Mouse (Mus musculus) limb, embryonic 11.5 days (tissue): ENCODE measurements at regions not wholly inside any gene's neighbourhood (a gene's known extent, or its start where the extent isn't known, plus 50 kb on each side); places are given as distances from the start of the nearest gene placed in this dataset.

Experiments
- ATAC-seq: fragments of 200-750 bp; cut with Nextera tagmentation; 2 replicates; pipeline ENCODE4 v1.8.0; 2017; ENCODE audit warnings: low read depth; ENCODE audit not compliant: insufficient number of reproducible peaks, low FRiP score, low TSS enrichment
- DNase-seq: peaks from one replicate; pipeline ENCODE4 v3.0.0-alpha.2; 2015; ENCODE audit warnings: low spot score
- H3K27ac ChIP-seq: fragments of 300-500 bp; sonication (generic); replicated peaks from 2 replicates; pipeline ENCODE4 v1.5.1; 2014; ENCODE audit warnings: low read depth, mild to moderate bottlenecking, low read length
- H3K27me3 ChIP-seq: fragments of 300-500 bp; sonication (generic); 2 replicates; pipeline ENCODE4 v1.6.1; 2014; ENCODE audit warnings: mild to moderate bottlenecking, low read length, mixed read lengths; ENCODE audit not compliant: control insufficient read depth, insufficient read depth
- H3K36me3 ChIP-seq: fragments of 300-500 bp; sonication (generic); 2 replicates; pipeline ENCODE4 v1.6.1; 2014; ENCODE audit warnings: mild to moderate bottlenecking, low read length, moderate library complexity, mixed read lengths; ENCODE audit not compliant: control insufficient read depth, insufficient read depth
- H3K4me1 ChIP-seq: fragments of 300-500 bp; sonication (generic); 2 replicates; pipeline ENCODE4 v1.6.1; 2014; ENCODE audit warnings: low read length, mixed read lengths; ENCODE audit not compliant: control insufficient read depth, insufficient read depth
- H3K4me2 ChIP-seq: fragments of 300-500 bp; sonication (generic); 2 replicates; pipeline ENCODE4 v1.6.1; 2014; ENCODE audit warnings: low read depth, mild to moderate bottlenecking, moderate library complexity; ENCODE audit not compliant: severe bottlenecking
- H3K4me3 ChIP-seq: fragments of 300-500 bp; sonication (generic); 2 replicates; pipeline ENCODE4 v1.5.1; 2014; ENCODE audit warnings: low read depth, low read length
- H3K9ac ChIP-seq: fragments of 300-500 bp; sonication (generic); 2 replicates; pipeline ENCODE4 v1.6.1; 2014; ENCODE audit warnings: mild to moderate bottlenecking, low read length
- H3K9me3 ChIP-seq: fragments of 300-500 bp; sonication (generic); 2 replicates; pipeline ENCODE4 v1.6.1; 2016; ENCODE audit warnings: low read length; ENCODE audit not compliant: control insufficient read depth
- WGBS: fragments of 180-500 bp; shearing (Covaris S2); extraction: QIAGEN DNeasy Blood & Tissue Kit; methylation state at CpG from one replicate; pipeline ENCODE4 v1.1.7; 2014; 5-methylcytosine and 5-hydroxymethylcytosine counted together

- ATAC-seq (no peak), DNase-seq (no peak)
- Histone ChIP-seq H3K9me3 (no peaks in the 10 kb centered on the region), H3K4me2 (no peak overlapping the region), H3K27me3 (no peaks in the 10 kb centered on the region), H3K4me3 (no peak overlapping the region), H3K27ac (no peak overlapping the region), H3K4me1 (no peaks in the 10 kb centered on the region), H3K9ac (no peak overlapping the region), H3K36me3 (no peaks in the 10 kb centered on the region)
- 91% methylated on average over 10 of the region's 10 CpGs for WGBS
Measured at GRCm38 (mm10) chr1:89273786-89274362, 180.7 kb upstream of the Agap1 start.

GRCm38 (mm10) chr1:89279382-89279781, 175.2 kb upstream of the Agap1 start:
- no peak for DNase-seq
- H3K27ac ChIP-seq, result no peak overlapping the region
- H3K9me3 ChIP-seq, result no peaks in the 10 kb centered on the region
- no peak overlapping the region for H3K9ac ChIP-seq
- H3K4me3 ChIP-seq, result no peak overlapping the region
- H3K27me3 ChIP-seq, result no peaks in the 10 kb centered on the region
- no peaks in the 10 kb centered on the region for H3K36me3 ChIP-seq
- H3K4me1 ChIP-seq, result no peaks in the 10 kb centered on the region
- ATAC-seq, result no peak
- H3K4me2 ChIP-seq, result no peak overlapping the region
- WGBS, result 76% methylated on average over 5 of the region's 5 CpGs

GRCm38 (mm10) chr1:89281107-89281655, 173.4 kb upstream of the Agap1 start:
- 74% methylated on average over 1 of the region's 1 CpGs for WGBS
- ATAC-seq, result no peak
- no peak for DNase-seq

GRCm38 (mm10) chr1:89285041-89285440, 169.6 kb upstream of the Agap1 start:
- no peak for DNase-seq
- H3K4me3 ChIP-seq, result no peak overlapping the region
- no peaks in the 10 kb centered on the region for H3K36me3 ChIP-seq
- no peak overlapping the region for H3K27ac ChIP-seq
- 87% methylated on average over 4 of the region's 4 CpGs for WGBS
- H3K9me3 ChIP-seq, result no peaks in the 10 kb centered on the region
- no peak overlapping the region for H3K4me2 ChIP-seq
- no peaks in the 10 kb centered on the region for H3K4me1 ChIP-seq
- no peaks in the 10 kb centered on the region for H3K27me3 ChIP-seq
- no peak overlapping the region for H3K9ac ChIP-seq
- no peak for ATAC-seq

More at GRCm38 (mm10) chr1:89281107-89281655, 173.4 kb upstream of the Agap1 start:
- Histone ChIP-seq H3K9ac (no peak overlapping the region), H3K9me3 (no peaks in the 10 kb centered on the region), H3K4me3 (no peak overlapping the region), H3K4me2 (no peak overlapping the region), H3K27me3 (no peaks in the 10 kb centered on the region), H3K4me1 (no peaks in the 10 kb centered on the region), H3K27ac (no peak overlapping the region), H3K36me3 (no peaks in the 10 kb centered on the region)

- H3K4me1 ChIP-seq, result no peaks in the 10 kb centered on the region
- no peak overlapping the region for H3K4me3 ChIP-seq
- H3K9ac ChIP-seq, result no peak overlapping the region
- no peaks in the 10 kb centered on the region for H3K9me3 ChIP-seq
- ATAC-seq, result no peak
- H3K4me2 ChIP-seq, result no peak overlapping the region
- no peak overlapping the region for H3K27ac ChIP-seq
- H3K36me3 ChIP-seq, result no peaks in the 10 kb centered on the region
- 89% methylated on average over 10 of the region's 10 CpGs for WGBS
- DNase-seq, result no peak
- H3K27me3 ChIP-seq, result no peaks in the 10 kb centered on the region
Measured at GRCm38 (mm10) chr1:89287136-89287795, 167.3 kb upstream of the Agap1 start.

- ATAC-seq (no peak), DNase-seq (no peak)
- no peaks in the 10 kb centered on the region for H3K27me3 ChIP-seq
- H3K9ac ChIP-seq, result no peak overlapping the region
- no peaks in the 10 kb centered on the region for H3K4me1 ChIP-seq
- no peaks in the 10 kb centered on the region for H3K9me3 ChIP-seq
- H3K36me3 ChIP-seq, result no peaks in the 10 kb centered on the region
- no peak overlapping the region for H3K4me3 ChIP-seq
- no peak overlapping the region for H3K4me2 ChIP-seq
- no peak overlapping the region for H3K27ac ChIP-seq
Measured at GRCm38 (mm10) chr1:89288001-89288400, 166.6 kb upstream of the Agap1 start.

- 80% methylated on average over 2 of the region's 2 CpGs for WGBS
- no peak overlapping the region for H3K4me2 ChIP-seq
- H3K4me1 ChIP-seq, result no peaks in the 10 kb centered on the region
- no peak overlapping the region for H3K27ac ChIP-seq
- no peak for DNase-seq
- no peak for ATAC-seq
- H3K9ac ChIP-seq, result no peak overlapping the region
- H3K4me3 ChIP-seq, result no peak overlapping the region
- H3K27me3 ChIP-seq, result no peaks in the 10 kb centered on the region
- H3K9me3 ChIP-seq, result no peaks in the 10 kb centered on the region
- H3K36me3 ChIP-seq, result no peaks in the 10 kb centered on the region
Measured at GRCm38 (mm10) chr1:89288921-89289320, 165.7 kb upstream of the Agap1 start.

GRCm38 (mm10) chr1:89296691-89297090, 157.9 kb upstream of the Agap1 start:
- Histone ChIP-seq H3K4me2 (no peak overlapping the region), H3K36me3 (no peaks in the 10 kb centered on the region), H3K9ac (no peak overlapping the region), H3K4me1 (no peaks in the 10 kb centered on the region), H3K9me3 (no peaks in the 10 kb centered on the region), H3K27ac (no peak overlapping the region), H3K27me3 (no peaks in the 10 kb centered on the region), H3K4me3 (no peak overlapping the region)
- 81% methylated on average over 3 of the region's 3 CpGs for WGBS
- no peak for DNase-seq
- no peak for ATAC-seq
